ENCODE assay signal across 8 mouse cellular contexts in the genomic region with DNA sequence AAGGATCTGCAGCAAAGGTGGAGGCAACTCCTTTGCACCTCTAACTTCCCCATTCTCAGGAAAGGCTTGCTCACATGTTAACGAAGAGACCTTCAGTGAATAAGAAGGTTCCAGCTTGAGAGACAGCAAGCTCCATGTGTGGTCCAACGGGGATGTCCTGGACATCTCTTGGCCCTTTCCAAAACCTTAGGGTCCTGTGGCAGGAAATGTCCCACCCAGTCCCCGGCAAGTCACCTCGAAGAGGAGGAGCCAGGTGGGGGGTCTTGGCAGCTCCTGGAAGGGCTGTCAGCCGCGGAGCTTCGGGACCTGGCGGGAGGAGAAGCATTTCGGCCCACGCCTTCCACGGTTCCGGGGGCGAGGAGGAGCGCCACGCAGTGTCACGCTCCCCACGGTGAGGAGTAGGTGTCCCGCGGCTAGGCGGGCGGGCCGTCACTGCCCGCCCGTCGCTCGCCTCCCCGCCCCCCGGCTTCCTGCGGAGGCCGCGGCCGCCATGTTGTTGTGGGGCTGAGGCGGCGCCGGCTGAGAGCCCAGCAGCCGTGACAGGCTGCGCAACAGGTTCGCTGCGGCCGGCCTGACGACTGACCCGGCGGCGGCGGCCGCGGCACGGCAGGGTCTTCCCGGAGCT. TPM values are rescaled to one million over a fixed set of nuclear protein-coding genes. Genes with fewer than 3 reads are reported as not detected.
DNase-seq lines count a peak whose midpoint lies in the region; ATAC-seq lines count a peak whose summit lies in the region.

A gene (plus strand): TSS at position 98 of the 625 bp plus-strand sequence.
A gene (minus strand): TSS at position 387 of the 625 bp plus-strand sequence.

- H3K36me3 ChIP-seq in hindbrain, embryonic 13.5 days = no peaks in the 10 kb centered on the region

- H3K4me1 ChIP-seq in hindbrain, embryonic 13.5 days (replicated peaks) = peaks cover 14% of the 10 kb centered on the region

- DNase-seq in R1 (ENCODE audit: low read depth, low spot score) = peak; percentile 67
- DNase-seq in cerebellum, postnatal 14 days = peak; percentile 74
- peak; percentile 33 to 50 for DNase-seq in frontal cortex, postnatal 25 days (ENCODE audit: low spot score in 2 of 2)
- DNase-seq in left cerebral cortex, adult 11 months (ENCODE audit: low spot score) = peak; percentile 53
- DNase-seq in lung, postnatal 36 days = peak; percentile 80
- DNase-seq in retina, embryonic 14.5 days (ENCODE audit: low spot score) = peak; percentile 79
- peak; percentile 87 for DNase-seq in thymus, postnatal 4 days

- WGBS in hindbrain, embryonic 13.5 days = under 1% methylated on average over 46 of the region's 49 CpGs

- peaks cover 9% of the 10 kb centered on the region; the same call in 1 of the 2 replicates for H3K27me3 ChIP-seq in hindbrain, embryonic 13.5 days

- ATAC-seq in hindbrain, embryonic 13.5 days (ENCODE audit: low FRiP score) = peak; percentile 92

- peak within 1 kb of the TSS; percentile 77 for H3K4me2 ChIP-seq in hindbrain, embryonic 13.5 days

- peak within 1 kb of the TSS; percentile 85 for H3K4me3 ChIP-seq in hindbrain, embryonic 13.5 days

- H3K27ac ChIP-seq in hindbrain, embryonic 13.5 days = peak within 1 kb of the TSS; percentile 70

- H3K9ac ChIP-seq in hindbrain, embryonic 13.5 days = peak within 1 kb of the TSS; percentile 87

- H3K9me3 ChIP-seq in hindbrain, embryonic 13.5 days = no peaks in the 10 kb centered on the region

RNA-seq across cellular contexts. Expression of the first gene that starts in this region (rescaled TPM):
- polyA plus RNA-seq in hindbrain, embryonic 13.5 days (2015; fragmentation: Nextera tagmentation; extraction: Ambion mirVana) = 16.2 and 16.6 TPM in 2 replicates

RNA-seq across cellular contexts. Expression of the second gene that starts in this region (rescaled TPM):
- polyA plus RNA-seq in hindbrain, embryonic 13.5 days (2015; fragmentation: Nextera tagmentation; extraction: Ambion mirVana) = not detected in 2 replicates

Comparison
In these comparisons a context has a peak if more than half of its experiments do, and no peak if none do; other contexts are left out.
1. Peak in every context shown above with its lines: DNase-seq, ATAC-seq, H3K4me3 ChIP-seq and H3K27ac ChIP-seq.